Mouse (Mus musculus): ENCODE measurements at regions not wholly inside any gene's neighbourhood (a gene's known extent, or its start where the extent isn't known, plus 50 kb on each side); places are given as distances from the start of the nearest gene placed in this dataset.
"Not testable (repeated sequence)": the region's sequence is repeated elsewhere in the genome, so short reads cannot be mapped to it uniquely, and the experiment has no call there.

DNA sequence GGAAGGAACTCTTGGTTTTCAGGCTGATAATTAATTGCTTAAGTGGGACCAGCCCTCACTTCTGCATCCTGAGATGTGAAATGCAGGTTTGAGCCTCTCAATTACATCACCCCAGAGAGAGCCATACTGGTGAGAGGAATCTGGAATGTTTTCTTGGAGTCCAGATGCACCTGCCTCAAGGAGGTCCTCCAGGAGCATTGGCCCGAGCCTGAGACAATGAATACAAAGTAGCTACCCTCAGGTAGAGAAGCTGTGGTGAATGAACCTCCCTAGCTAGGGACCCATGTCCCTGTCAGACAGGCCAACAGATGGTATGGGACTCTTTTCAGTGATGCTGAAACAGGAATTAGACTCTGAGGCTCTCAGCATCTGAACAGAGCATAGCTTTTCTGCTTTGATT lies 168.7 kb upstream of the Hs6st1 start:
- Histone ChIP-seq H3K27ac (replicated peaks) (no peak overlapping the region), H3K27me3 (no peaks in the 10 kb centered on the region), H3K4me2 (replicated peaks) (no peak overlapping the region), H3K4me3 (no peak overlapping the region), H3K36me3 (no peaks in the 10 kb centered on the region), H3K9ac (replicated peaks) (no peak overlapping the region), H3K9me3 (peaks cover 15% of the 10 kb centered on the region), H3K4me1 (no peaks in the 10 kb centered on the region)
- ATAC-seq (ENCODE audit: low FRiP score, low read depth): no peak
- 71% methylated on average over 1 of the region's 1 CpGs for WGBS

GRCm38 (mm10) chr1:35904001-35904547 lies 164.1 kb upstream of the Hs6st1 start:
- Histone ChIP-seq H3K4me2 (replicated peaks) (no peak overlapping the region), H3K36me3 (no peaks in the 10 kb centered on the region), H3K27me3 (no peaks in the 10 kb centered on the region), H3K9ac (replicated peaks) (no peak overlapping the region), H3K9me3 (no peaks in the 10 kb centered on the region), H3K27ac (replicated peaks) (no peak overlapping the region), H3K4me3 (no peak overlapping the region), H3K4me1 (peaks cover 3% of the 10 kb centered on the region; the same call in 1 of the 2 replicates)
- 96% methylated on average over 9 of the region's 9 CpGs for WGBS
- ATAC-seq (ENCODE audit: low FRiP score, low read depth): no peak

DNA sequence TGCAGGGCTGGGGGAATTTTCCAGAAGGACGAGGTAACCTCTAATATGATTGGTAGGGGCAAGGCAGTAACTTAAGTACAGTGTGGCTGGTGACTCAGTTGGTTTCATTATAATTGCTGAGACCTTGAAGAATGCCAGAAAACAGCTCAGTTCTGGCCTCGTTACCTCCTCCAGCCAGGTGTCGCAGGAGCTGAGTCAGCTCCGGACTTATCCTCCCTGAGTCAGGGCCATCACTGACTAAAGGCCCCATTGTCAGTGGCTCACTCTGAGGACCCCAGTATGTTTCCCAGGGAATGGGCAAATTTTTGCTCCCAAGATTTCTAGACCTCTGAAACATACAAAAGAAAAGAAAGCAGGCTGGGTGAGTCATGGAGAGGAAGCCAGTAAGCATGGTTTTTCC lies 154.6 kb upstream of the Hs6st1 start:
- H3K27me3 ChIP-seq: no peaks in the 10 kb centered on the region
- H3K27ac ChIP-seq (replicated peaks): no peak overlapping the region
- no peaks in the 10 kb centered on the region for H3K9me3 ChIP-seq
- no peak overlapping the region for H3K4me3 ChIP-seq
- H3K9ac ChIP-seq (replicated peaks): no peak overlapping the region
- no peaks in the 10 kb centered on the region for H3K4me1 ChIP-seq
- H3K4me2 ChIP-seq (replicated peaks): no peak overlapping the region
- ATAC-seq (ENCODE audit: low FRiP score, low read depth): no peak
- 87% methylated on average over 4 of the region's 4 CpGs for WGBS
- H3K36me3 ChIP-seq: no peaks in the 10 kb centered on the region

GRCm38 (mm10) chr1:35914175-35914574 lies 154.0 kb upstream of the Hs6st1 start:
- H3K36me3 ChIP-seq; H3K9me3 ChIP-seq; H3K27ac ChIP-seq (replicated peaks); ATAC-seq (ENCODE audit: low FRiP score, low read depth); H3K4me1 ChIP-seq; H3K4me2 ChIP-seq (replicated peaks); H3K27me3 ChIP-seq; H3K4me3 ChIP-seq; H3K9ac ChIP-seq (replicated peaks): not testable (repeated sequence)
- WGBS: 94% methylated on average over 8 of the region's 8 CpGs

DNA sequence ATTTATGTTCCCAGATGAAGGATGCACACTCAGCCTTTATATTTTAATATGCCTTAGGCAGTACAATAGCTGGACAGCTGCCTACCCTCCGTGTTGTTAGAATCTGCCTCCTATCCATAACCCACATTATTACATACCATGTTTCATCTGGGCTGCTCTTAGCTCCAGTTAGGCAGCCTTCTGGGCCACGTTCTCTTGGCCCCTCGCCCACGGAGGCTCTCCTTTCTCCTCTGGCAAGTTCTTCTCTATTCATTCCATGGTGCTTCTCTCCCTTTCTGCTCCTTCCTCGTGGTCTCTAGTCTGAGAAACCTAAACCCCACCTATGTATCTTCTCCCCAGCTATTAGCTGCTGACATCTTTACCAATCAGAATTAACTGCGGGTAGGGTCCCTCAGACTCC lies 152.7 kb upstream of the Hs6st1 start:
- Histone ChIP-seq H3K4me2 (replicated peaks) (no peak overlapping the region), H3K27me3 (no peaks in the 10 kb centered on the region), H3K36me3 (no peaks in the 10 kb centered on the region), H3K4me3 (no peak overlapping the region), H3K9me3 (no peaks in the 10 kb centered on the region), H3K27ac (replicated peaks) (no peak overlapping the region), H3K4me1 (no peaks in the 10 kb centered on the region), H3K9ac (replicated peaks) (no peak overlapping the region)
- no peak for ATAC-seq (ENCODE audit: low FRiP score, low read depth)
- 90% methylated on average over 6 of the region's 6 CpGs for WGBS

DNA sequence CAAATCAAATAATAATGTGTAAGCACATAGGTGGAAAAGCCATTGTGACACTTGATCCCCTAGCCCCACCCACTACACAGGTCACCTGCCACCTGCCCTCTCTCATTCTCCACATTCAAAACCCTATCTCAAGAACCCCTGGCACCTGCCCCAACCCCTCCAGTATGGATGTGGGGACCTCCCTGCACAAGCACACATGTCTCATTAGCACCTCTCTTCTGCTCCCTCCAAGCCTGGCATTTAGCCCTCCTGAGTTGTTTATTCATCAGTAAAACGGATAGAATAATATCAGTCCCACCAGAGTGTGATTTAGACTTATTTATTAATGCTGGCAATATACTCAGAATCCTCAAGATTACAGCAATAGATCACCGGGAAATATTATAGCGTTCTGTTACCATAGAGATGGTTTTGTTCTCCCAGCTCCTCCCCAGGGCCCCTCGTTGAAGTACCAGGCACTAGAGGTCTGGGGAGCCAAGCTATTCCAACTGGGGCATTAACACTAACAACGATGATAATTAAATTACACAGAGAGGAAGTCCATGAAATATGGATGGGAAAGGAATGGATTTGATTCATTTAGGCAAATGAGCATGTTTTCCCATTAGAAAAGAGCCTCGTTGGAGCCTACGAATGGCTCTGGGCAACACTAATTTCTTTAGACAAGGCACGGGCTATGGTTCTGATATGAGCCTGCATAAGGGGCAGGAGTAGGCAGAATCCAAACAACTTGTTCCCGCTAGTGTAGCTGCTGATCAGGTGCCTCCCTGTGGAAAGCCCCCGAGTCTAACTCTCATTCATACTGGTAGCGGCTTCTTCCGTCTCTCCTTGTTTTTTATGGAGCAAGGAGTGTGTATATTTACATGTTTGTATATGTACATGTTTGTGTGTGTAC lies 148.1 kb upstream of the Hs6st1 start:
- H3K36me3 ChIP-seq: no peaks in the 10 kb centered on the region
- H3K4me1 ChIP-seq: no peaks in the 10 kb centered on the region
- H3K27me3 ChIP-seq: no peaks in the 10 kb centered on the region
- WGBS: 72% methylated on average over 12 of the region's 12 CpGs
- ATAC-seq (ENCODE audit: low FRiP score, low read depth): 0 out of 2 replicates have a peak, but pooled peaks have one; percentile 44
- no peaks in the 10 kb centered on the region for H3K9me3 ChIP-seq
- H3K9ac ChIP-seq (replicated peaks): no peak overlapping the region
- no peak overlapping the region for H3K4me2 ChIP-seq (replicated peaks)
- no peak overlapping the region for H3K27ac ChIP-seq (replicated peaks)
- no peak overlapping the region for H3K4me3 ChIP-seq

GRCm38 (mm10) chr1:35924796-35925195 lies 143.4 kb upstream of the Hs6st1 start:
- Histone ChIP-seq H3K4me2 (replicated peaks) (no peak overlapping the region), H3K27ac (replicated peaks) (no peak overlapping the region), H3K9ac (replicated peaks) (no peak overlapping the region), H3K4me3 (no peak overlapping the region), H3K9me3 (no peaks in the 10 kb centered on the region), H3K4me1 (no peaks in the 10 kb centered on the region), H3K36me3 (no peaks in the 10 kb centered on the region), H3K27me3 (no peaks in the 10 kb centered on the region)
- no peak for ATAC-seq (ENCODE audit: low FRiP score, low read depth)
- WGBS: 89% methylated on average over 4 of the region's 4 CpGs

GRCm38 (mm10) chr1:35925301-35925700 lies 142.9 kb upstream of the Hs6st1 start:
- H3K9ac ChIP-seq (replicated peaks): no peak overlapping the region
- no peak overlapping the region for H3K4me3 ChIP-seq
- no peak overlapping the region for H3K27ac ChIP-seq (replicated peaks)
- no peaks in the 10 kb centered on the region for H3K36me3 ChIP-seq
- no peak overlapping the region for H3K4me2 ChIP-seq (replicated peaks)
- H3K4me1 ChIP-seq: no peaks in the 10 kb centered on the region
- no peaks in the 10 kb centered on the region for H3K9me3 ChIP-seq
- no peak for ATAC-seq (ENCODE audit: low FRiP score, low read depth)
- WGBS: 89% methylated on average over 4 of the region's 4 CpGs
- no peaks in the 10 kb centered on the region for H3K27me3 ChIP-seq

DNA sequence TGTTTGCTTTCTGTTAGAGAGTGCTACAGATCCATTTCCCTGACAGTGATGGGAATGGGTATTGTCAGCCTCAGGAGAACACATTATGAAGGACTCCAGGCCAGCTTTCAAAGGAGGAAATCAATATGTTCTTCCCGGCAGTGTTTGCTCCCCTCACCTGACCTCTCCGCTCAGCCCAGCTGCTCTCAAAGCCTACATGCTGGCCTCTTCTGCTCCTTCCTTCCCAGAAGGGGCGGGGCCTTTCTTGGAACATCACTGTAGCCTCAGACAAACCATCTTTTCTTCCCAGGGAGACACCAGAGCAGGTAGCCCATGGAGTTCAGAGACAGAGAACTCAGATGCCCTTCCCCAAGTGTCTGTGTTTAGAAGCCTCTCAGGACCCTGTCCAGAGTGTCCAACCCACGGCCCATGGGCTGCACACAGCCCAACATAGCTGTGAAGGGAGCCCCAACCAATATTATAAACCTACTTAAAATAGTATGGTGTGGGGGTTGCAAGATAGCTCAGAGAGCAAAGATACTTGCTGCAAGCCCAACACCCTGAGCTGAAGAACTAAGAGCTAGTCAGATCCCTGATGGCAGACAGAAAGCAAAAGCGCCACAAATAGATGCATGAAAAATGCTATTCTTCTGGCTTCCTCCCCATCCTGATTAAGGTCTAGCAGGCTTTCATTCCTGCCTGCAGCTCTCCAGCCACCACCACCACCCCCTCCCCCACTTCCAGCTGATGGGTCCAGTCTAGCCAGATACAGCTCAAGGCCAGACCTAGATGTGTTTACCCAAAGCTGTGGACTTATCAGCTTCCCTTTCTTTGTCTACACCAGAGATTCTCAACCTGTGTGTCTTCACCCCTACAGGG lies 141.8 kb upstream of the Hs6st1 start:
- Histone ChIP-seq H3K4me1 (no peaks in the 10 kb centered on the region), H3K4me3 (no peak overlapping the region), H3K9ac (replicated peaks) (no peak overlapping the region), H3K27ac (replicated peaks) (no peak overlapping the region), H3K4me2 (replicated peaks) (no peak overlapping the region), H3K27me3 (no peaks in the 10 kb centered on the region), H3K9me3 (no peaks in the 10 kb centered on the region), H3K36me3 (no peaks in the 10 kb centered on the region)
- 72% methylated on average over 5 of the region's 5 CpGs for WGBS
- no peak for ATAC-seq (ENCODE audit: low FRiP score, low read depth)

GRCm38 (mm10) chr1:35927049-35927415 lies 141.2 kb upstream of the Hs6st1 start:
- Histone ChIP-seq H3K4me3 (no peak overlapping the region), H3K9ac (replicated peaks) (no peak overlapping the region), H3K4me1 (no peaks in the 10 kb centered on the region), H3K9me3 (no peaks in the 10 kb centered on the region), H3K27ac (replicated peaks) (no peak overlapping the region), H3K4me2 (replicated peaks) (no peak overlapping the region), H3K27me3 (no peaks in the 10 kb centered on the region), H3K36me3 (no peaks in the 10 kb centered on the region)
- no peak for ATAC-seq (ENCODE audit: low FRiP score, low read depth)
- 76% methylated on average over 3 of the region's 3 CpGs for WGBS

DNA sequence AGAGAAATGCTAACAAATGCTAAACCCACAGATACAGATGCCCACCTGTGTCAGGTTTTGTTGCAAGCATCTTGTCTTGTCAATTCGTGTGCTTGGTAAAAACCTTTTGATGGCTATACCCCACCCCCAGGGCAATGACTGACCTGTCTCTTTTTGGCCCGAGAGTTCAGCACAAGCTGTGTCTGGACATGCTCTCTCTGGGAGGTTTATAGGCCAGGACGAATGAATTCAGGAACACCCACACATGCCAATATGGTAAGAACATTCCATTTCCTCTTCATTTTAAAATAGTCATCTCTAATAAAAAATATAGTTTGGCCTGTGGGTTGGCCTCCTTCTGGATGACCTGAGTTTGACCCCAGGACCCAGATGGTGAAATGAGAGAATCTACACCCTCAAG lies 137.8 kb upstream of the Hs6st1 start:
- Histone ChIP-seq H3K4me3 (no peak overlapping the region), H3K27ac (replicated peaks) (no peak overlapping the region), H3K4me1 (no peaks in the 10 kb centered on the region), H3K27me3 (no peaks in the 10 kb centered on the region), H3K9me3 (no peaks in the 10 kb centered on the region), H3K4me2 (replicated peaks) (no peak overlapping the region), H3K36me3 (no peaks in the 10 kb centered on the region), H3K9ac (replicated peaks) (no peak overlapping the region)
- ATAC-seq (ENCODE audit: low FRiP score, low read depth): no peak
- 77% methylated on average over 3 of the region's 3 CpGs for WGBS

- no peak for ATAC-seq (ENCODE audit: low FRiP score, low read depth)
- WGBS: 91% methylated on average over 7 of the region's 7 CpGs
These were observed 137.1 kb upstream of the Hs6st1 start for GRCm38 (mm10) chr1:35931056-35931455.

More at GRCm38 (mm10) chr1:35931056-35931455, 137.1 kb upstream of the Hs6st1 start:
- Histone ChIP-seq H3K27me3 (no peaks in the 10 kb centered on the region), H3K36me3 (no peaks in the 10 kb centered on the region), H3K9ac (replicated peaks) (no peak overlapping the region), H3K9me3 (no peaks in the 10 kb centered on the region), H3K4me1 (no peaks in the 10 kb centered on the region), H3K4me2 (replicated peaks) (no peak overlapping the region), H3K4me3 (no peak overlapping the region), H3K27ac (replicated peaks) (no peak overlapping the region)

Data from midbrain, embryonic 12.5 days (tissue).